Mouse (Mus musculus): Measurements from ENCODE around the gene Cog6. TPM values are rescaled to one million over a fixed set of nuclear protein-coding genes. Genes with fewer than 3 reads are reported as not detected.
A peak's percentile ranks its signal among the peaks of the same experiment; 100 is the strongest.

Gene Cog6
- total RNA-seq (2021) = 10 to 100 TPM; 54.5 to 56.3 TPM

GRCm38 (mm10) chr3:53016436-53017340, at the start of gene Cog6:
Gene Cog6 (minus strand): TSS chr3:53017237.
- intact Hi-C loops (cut with DNase I) = no loop called here
- DNase-seq (ENCODE audit: low spot score) = peak; percentile 71

GRCm38 (mm10) chr3:53066095-53066372, 49.0 kb upstream of the Cog6 start:
- no peak for DNase-seq (ENCODE audit: low spot score)
- intact Hi-C loops (cut with DNase I) = no loop called here

- intact Hi-C loops (cut with DNase I) = no loop called here
- DNase-seq (ENCODE audit: low spot score) = no peak
Measured at GRCm38 (mm10) chr3:53065267-53066094, 48.4 kb upstream of the Cog6 start.

DNA sequence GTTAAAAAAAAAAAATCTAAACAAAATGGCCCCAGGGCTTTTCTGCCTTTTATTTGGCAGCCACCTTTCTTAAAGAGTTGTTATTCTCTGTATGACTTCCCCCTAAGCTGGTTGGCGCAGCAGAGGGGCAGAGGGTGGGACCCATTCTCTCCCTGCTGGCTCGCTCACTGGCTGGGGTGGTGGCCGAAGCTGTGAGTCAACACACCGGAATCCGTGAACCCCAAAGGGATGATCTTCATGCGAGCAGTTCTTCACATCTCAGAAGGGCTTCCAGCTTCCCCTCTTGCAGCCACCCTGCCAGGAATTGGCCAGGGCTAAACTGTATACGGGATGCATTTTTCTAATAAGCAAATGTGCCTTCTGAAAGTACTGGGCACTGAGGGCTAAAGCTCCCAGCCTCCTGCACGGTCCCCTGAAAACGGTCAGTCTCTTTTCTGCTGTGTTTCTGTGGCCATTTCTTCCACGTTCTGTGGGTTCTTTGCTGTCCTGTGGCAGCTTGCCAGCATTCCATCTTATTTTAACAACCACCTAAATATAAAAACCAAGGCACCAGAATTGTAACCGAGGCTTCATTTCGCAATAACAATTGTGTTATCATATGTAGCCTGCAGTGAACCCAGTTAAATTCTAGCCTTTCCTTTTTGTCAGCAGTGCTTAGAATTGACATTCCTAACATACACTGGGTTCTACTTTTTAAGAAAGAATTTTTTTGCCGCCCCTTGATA, 46.5 kb upstream of the Cog6 start:
- intact Hi-C loops (cut with DNase I) = no loop called here
- no peak for DNase-seq (ENCODE audit: low spot score)

GRCm38 (mm10) chr3:53059959-53060358, 42.9 kb upstream of the Cog6 start:
- intact Hi-C loops (cut with DNase I) = no loop called here
- no peak for DNase-seq (ENCODE audit: low spot score)

GRCm38 (mm10) chr3:53056430-53056829, 39.4 kb upstream of the Cog6 start:
- intact Hi-C loops (cut with DNase I) = no loop called here
- no peak for DNase-seq (ENCODE audit: low spot score)

GRCm38 (mm10) chr3:53052385-53052784, 35.3 kb upstream of the Cog6 start:
- DNase-seq (ENCODE audit: low spot score) = no peak
- intact Hi-C loops (cut with DNase I) = no loop called here

- intact Hi-C loops (cut with DNase I) = no loop called here
- DNase-seq (ENCODE audit: low spot score) = no peak
Measured at GRCm38 (mm10) chr3:53046371-53046770, 29.3 kb upstream of the Cog6 start.

DNA sequence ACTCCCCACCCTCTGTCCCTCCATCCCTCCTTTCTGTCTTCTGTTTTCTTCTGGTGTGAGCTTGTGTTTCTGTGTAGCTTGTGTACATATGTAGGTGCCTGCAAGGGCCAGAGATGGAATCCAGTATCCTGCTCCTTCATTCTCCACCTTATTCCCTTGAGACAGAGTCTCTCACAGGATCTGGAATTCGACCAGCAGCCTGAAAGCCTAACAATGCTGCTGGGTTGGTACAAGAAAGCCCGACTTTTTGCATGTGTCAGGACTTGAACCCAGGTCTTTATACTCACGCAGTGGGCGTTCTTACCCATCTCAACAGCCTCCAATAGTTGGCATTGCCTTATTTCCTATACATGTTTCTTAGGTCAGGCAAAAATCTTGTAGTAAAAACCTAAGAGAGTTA, 28.7 kb upstream of the Cog6 start:
- DNase-seq (ENCODE audit: low spot score) = no peak
- intact Hi-C loops (cut with DNase I) = no loop called here

GRCm38 (mm10) chr3:53044682-53045299, 27.8 kb upstream of the Cog6 start:
- intact Hi-C loops (cut with DNase I) = loop anchor here (5.0 kb wide), 3 partner anchors 118 to 203 kb away; no protein-coding TSS in a partner anchor
- no peak for DNase-seq (ENCODE audit: low spot score)

DNA sequence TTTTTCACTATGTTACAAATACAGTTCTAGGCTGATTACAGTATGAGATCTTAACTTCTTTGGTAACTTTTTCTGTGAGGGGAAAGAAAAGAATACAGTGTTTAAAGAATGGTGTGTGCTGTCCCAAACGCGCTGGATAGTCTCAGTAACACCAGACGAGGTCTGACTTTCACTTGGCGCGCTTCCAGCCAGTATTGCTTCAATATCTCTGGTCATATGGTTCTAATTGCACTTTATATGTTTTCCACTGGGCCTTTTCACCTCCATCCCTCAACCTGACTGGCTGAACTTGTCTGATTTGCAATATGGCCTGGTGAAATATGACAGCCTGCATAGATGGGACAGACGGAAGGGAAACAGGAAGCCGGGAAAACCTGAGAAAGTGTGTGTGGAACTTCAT, 27.2 kb upstream of the Cog6 start:
- intact Hi-C loops (cut with DNase I) = loop anchor here (5.0 kb wide), 3 partner anchors 118 to 203 kb away; no protein-coding TSS in a partner anchor
- DNase-seq (ENCODE audit: low spot score) = no peak

DNA sequence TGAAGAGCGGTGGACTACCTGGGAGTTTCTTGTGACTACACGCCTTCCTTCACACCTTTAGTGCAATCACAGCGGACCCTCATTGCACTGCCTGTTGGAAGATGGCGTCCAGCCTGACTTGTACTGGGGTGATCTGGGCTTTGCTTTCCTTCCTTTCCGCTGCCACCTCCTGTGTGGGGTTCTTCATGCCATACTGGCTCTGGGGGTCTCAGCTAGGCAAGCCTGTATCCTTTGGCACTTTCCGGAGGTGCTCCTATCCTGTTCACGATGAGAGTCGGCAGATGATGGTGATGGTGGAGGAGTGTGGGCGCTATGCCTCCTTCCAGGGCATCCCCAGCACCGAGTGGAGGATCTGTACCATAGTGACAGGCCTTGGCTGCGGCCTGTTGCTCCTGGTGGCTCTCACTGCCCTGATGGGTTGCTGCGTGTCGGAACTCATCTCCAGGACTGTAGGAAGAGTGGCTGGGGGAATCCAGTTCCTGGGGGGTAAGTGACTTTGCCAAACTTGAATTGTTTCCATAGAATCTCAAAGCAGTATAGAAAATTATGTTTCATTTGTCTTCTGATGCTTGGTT, 26.3 kb upstream of the Cog6 start:
- no peak for DNase-seq (ENCODE audit: low spot score)
- intact Hi-C loops (cut with DNase I) = loop anchor here (5.0 kb wide), 3 partner anchors 119 to 204 kb away; no protein-coding TSS in a partner anchor

GRCm38 (mm10) chr3:53042240-53042567, 25.2 kb upstream of the Cog6 start:
- no peak for DNase-seq (ENCODE audit: low spot score)
- intact Hi-C loops (cut with DNase I) = loop anchor here (5.0 kb wide), 3 partner anchors 120 to 205 kb away; no protein-coding TSS in a partner anchor

GRCm38 (mm10) chr3:53041411-53042239, 24.6 kb upstream of the Cog6 start, which contains the start of gene Lhfp:
Gene Lhfp (plus strand): TSS chr3:53041528.
- intact Hi-C loops (cut with DNase I) = loop anchor here (5.0 kb wide), 3 partner anchors 121 to 206 kb away; no protein-coding TSS in a partner anchor

DNA sequence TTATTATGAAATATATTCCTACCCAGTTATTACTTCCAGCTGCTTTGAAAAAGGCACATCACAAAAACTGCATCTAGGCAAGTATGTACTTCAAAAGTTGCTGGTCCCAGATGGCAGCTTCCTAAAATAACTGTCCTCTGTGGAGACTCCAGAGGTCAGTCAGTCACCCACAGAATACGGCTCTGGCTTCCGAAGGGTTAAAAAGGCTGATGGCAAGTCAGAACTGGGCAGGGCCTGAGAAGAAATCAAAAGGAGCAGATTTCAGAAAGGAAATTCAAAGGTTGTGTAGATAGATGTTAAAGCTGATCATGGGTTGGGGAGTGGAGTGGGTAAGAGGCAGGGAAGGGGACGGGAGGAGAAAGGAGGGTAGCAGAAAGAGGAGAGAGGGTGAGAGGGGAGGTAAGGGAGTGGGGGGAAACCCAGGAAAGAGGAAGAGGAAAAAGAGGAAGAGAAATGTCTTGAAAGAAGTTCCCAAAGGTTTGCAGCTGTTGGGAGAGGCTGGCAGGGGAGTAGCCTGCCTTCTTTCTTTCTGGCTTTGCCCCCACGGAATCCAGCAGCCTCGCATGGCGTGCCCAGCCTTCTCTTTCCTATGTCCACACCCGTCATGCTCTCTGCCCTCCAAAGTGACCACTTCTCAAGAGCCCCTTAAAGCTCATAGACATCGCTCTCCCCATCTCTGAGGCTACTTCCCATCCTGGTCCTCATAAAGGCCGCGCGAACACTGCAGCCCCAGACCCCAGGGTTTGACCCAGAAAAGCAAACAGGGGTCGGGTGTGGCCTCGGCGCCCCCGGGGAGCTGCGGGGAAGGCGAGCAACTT, 23.8 kb upstream of the Cog6 start:
- DNase-seq (ENCODE audit: low spot score) = no peak
- intact Hi-C loops (cut with DNase I) = loop anchor here (5.0 kb wide), 3 partner anchors 121 to 206 kb away; no protein-coding TSS in a partner anchor

More at GRCm38 (mm10) chr3:53041411-53042239, 24.6 kb upstream of the Cog6 start, which contains the start of gene Lhfp:
- DNase-seq (ENCODE audit: low spot score) = peak; percentile 74

DNA sequence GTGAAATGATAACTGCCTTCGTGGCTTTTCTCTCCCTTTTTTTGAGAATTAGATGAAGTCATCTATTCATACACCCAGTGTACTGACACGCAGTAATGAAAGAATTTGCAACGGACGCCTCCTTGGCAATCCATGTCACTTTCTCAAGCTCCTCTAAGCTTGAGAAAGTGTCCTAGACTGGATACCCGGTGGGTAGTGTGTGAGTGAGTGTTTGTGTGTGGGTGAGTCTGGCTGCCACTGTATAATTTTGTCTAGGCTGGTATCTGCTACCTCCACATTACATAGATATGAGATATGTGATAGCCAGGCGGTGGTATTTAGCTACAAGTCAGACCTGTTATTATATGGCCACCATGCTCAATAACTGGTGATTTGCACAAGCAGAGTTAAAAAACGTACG, 22.7 kb upstream of the Cog6 start:
- DNase-seq (ENCODE audit: low spot score) = no peak
- intact Hi-C loops (cut with DNase I) = loop anchor here (5.0 kb wide), 3 partner anchors 123 to 208 kb away; no protein-coding TSS in a partner anchor

DNA sequence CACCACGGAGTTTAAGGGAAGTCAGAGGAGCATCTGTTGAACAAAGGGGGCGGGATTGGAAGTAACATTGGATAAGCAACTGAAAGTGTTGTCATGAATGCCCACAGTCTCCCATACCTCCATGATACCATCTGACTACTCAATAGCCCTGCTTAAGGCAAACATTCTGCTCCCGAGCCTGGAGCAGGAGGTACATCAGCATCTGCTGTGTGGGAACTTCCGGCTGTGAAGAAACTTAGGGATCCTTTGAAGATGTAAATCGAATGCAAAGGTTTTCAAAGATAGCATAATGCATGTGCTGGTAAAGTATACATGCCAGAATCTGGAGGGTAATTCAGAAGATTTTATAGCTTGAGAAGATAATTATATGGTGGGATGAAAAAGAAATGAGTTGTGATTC, 21.9 kb upstream of the Cog6 start:
- DNase-seq (ENCODE audit: low spot score) = no peak

GRCm38 (mm10) chr3:53036941-53037340, 19.9 kb upstream of the Cog6 start:
- no peak for DNase-seq (ENCODE audit: low spot score)
- intact Hi-C loops (cut with DNase I) = no loop called here

More for the DNA sequence above, 21.9 kb upstream of the Cog6 start:
- intact Hi-C loops (cut with DNase I) = no loop called here

Measured in heart, postnatal 25 days (tissue).